Mouse (Mus musculus): Measurements from ENCODE around the gene Sigirr. TPM values are rescaled to one million over a fixed set of nuclear protein-coding genes. Genes with fewer than 3 reads are reported as not detected.

Sigirr gene
- polyA plus RNA-seq, 1 experiment from 2014 or later, result 4.4 TPM

Other genes starting within 250 kb of the Sigirr start
- gene Gm45785, start 244.2 kb downstream of the Sigirr start, polyA plus RNA-seq (2014; fragmentation: Nextera tagmentation; extraction: Ambion mirVana), result not detected in 2 replicates
- 76.0 and 80.0 TPM in 2 replicates for gene Ric8a, start 243.6 kb downstream of the Sigirr start, polyA plus RNA-seq (2014; fragmentation: Nextera tagmentation; extraction: Ambion mirVana)
- 65.4 and 75.3 TPM in 2 replicates for gene Bet1l, start 243.0 kb downstream of the Sigirr start, polyA plus RNA-seq (2014; fragmentation: Nextera tagmentation; extraction: Ambion mirVana)
- gene Psmd13, start 218.6 kb downstream of the Sigirr start, polyA plus RNA-seq (2014; fragmentation: Nextera tagmentation; extraction: Ambion mirVana), result 127 and 140 TPM in 2 replicates
- gene Sirt3, start 218.3 kb downstream of the Sigirr start, polyA plus RNA-seq (2014; fragmentation: Nextera tagmentation; extraction: Ambion mirVana), result 18.3 and 19.9 TPM in 2 replicates
- gene Cox8b, start 200.1 kb downstream of the Sigirr start, polyA plus RNA-seq (2014; fragmentation: Nextera tagmentation; extraction: Ambion mirVana), result 55.5 and 92.1 TPM in 2 replicates
- 0.19 and 0.42 TPM in 2 replicates for gene Nlrp6, start 179.7 kb downstream of the Sigirr start, polyA plus RNA-seq (2014; fragmentation: Nextera tagmentation; extraction: Ambion mirVana)
- 22.7 and 25.5 TPM in 2 replicates for gene Pgghg, start 159.2 kb downstream of the Sigirr start, polyA plus RNA-seq (2014; fragmentation: Nextera tagmentation; extraction: Ambion mirVana)
- 108 and 179 TPM in 2 replicates for gene Ifitm5, start 150.3 kb downstream of the Sigirr start, polyA plus RNA-seq (2014; fragmentation: Nextera tagmentation; extraction: Ambion mirVana)
- 0.89 TPM in 1 of 2 replicates, not detected in the other for gene Gm45717, start 144.6 kb downstream of the Sigirr start, polyA plus RNA-seq (2014; fragmentation: Nextera tagmentation; extraction: Ambion mirVana)
- gene Ifitm2, start 144.6 kb downstream of the Sigirr start, polyA plus RNA-seq (2014; fragmentation: Nextera tagmentation; extraction: Ambion mirVana), result 1,406 and 1,438 TPM in 2 replicates
- 63.4 and 76.6 TPM in 2 replicates for gene Ifitm1, start 133.4 kb downstream of the Sigirr start, polyA plus RNA-seq (2014; fragmentation: Nextera tagmentation; extraction: Ambion mirVana)
- 170 and 178 TPM in 2 replicates for gene Ifitm3, start 89.8 kb downstream of the Sigirr start, polyA plus RNA-seq (2014; fragmentation: Nextera tagmentation; extraction: Ambion mirVana)
- 1.6 and 2.1 TPM in 2 replicates for gene Ifitm6, start 82.6 kb downstream of the Sigirr start, polyA plus RNA-seq (2014; fragmentation: Nextera tagmentation; extraction: Ambion mirVana)
- not detected in 2 replicates for gene Gm17387, start 71.4 kb downstream of the Sigirr start, polyA plus RNA-seq (2014; fragmentation: Nextera tagmentation; extraction: Ambion mirVana)
- 6.6 and 10.3 TPM in 2 replicates for gene B4galnt4, start 39.5 kb downstream of the Sigirr start, polyA plus RNA-seq (2014; fragmentation: Nextera tagmentation; extraction: Ambion mirVana)
- gene Pkp3, start 22.4 kb downstream of the Sigirr start, polyA plus RNA-seq (2014; fragmentation: Nextera tagmentation; extraction: Ambion mirVana), result 30.0 and 33.5 TPM in 2 replicates
- 3.7 and 5.0 TPM in 2 replicates for gene Ano9, start 17.2 kb upstream of the Sigirr start, polyA plus RNA-seq (2014; fragmentation: Nextera tagmentation; extraction: Ambion mirVana)
- gene Ptdss2, start 21.8 kb upstream of the Sigirr start, polyA plus RNA-seq (2014; fragmentation: Nextera tagmentation; extraction: Ambion mirVana), result 64.5 and 74.8 TPM in 2 replicates
- gene Rnh1, start 72.3 kb upstream of the Sigirr start, polyA plus RNA-seq (2014; fragmentation: Nextera tagmentation; extraction: Ambion mirVana), result 160 and 166 TPM in 2 replicates
- 122 and 142 TPM in 2 replicates for gene Hras, start 93.4 kb upstream of the Sigirr start, polyA plus RNA-seq (2014; fragmentation: Nextera tagmentation; extraction: Ambion mirVana)
- gene Lrrc56, start 93.6 kb upstream of the Sigirr start, polyA plus RNA-seq (2014; fragmentation: Nextera tagmentation; extraction: Ambion mirVana), result 6.0 and 7.2 TPM in 2 replicates
- 1.3 and 1.5 TPM in 2 replicates for gene Lmntd2, start 113.5 kb upstream of the Sigirr start, polyA plus RNA-seq (2014; fragmentation: Nextera tagmentation; extraction: Ambion mirVana)
- 26.7 and 30.2 TPM in 2 replicates for gene Rassf7, start 115.3 kb upstream of the Sigirr start, polyA plus RNA-seq (2014; fragmentation: Nextera tagmentation; extraction: Ambion mirVana)
- 59.8 and 62.7 TPM in 2 replicates for gene Phrf1, start 128.2 kb upstream of the Sigirr start, polyA plus RNA-seq (2014; fragmentation: Nextera tagmentation; extraction: Ambion mirVana)
- 2.3 and 2.4 TPM in 2 replicates for gene Irf7, start 165.9 kb upstream of the Sigirr start, polyA plus RNA-seq (2014; fragmentation: Nextera tagmentation; extraction: Ambion mirVana)
- gene Cdhr5, start 176.2 kb upstream of the Sigirr start, polyA plus RNA-seq (2014; fragmentation: Nextera tagmentation; extraction: Ambion mirVana), result 0.21 TPM in 1 of 2 replicates, not detected in the other
- 9.9 and 13.8 TPM in 2 replicates for gene Sct, start 178.6 kb upstream of the Sigirr start, polyA plus RNA-seq (2014; fragmentation: Nextera tagmentation; extraction: Ambion mirVana)
- 0.81 and 1.3 TPM in 2 replicates for gene Drd4, start 191.4 kb upstream of the Sigirr start, polyA plus RNA-seq (2014; fragmentation: Nextera tagmentation; extraction: Ambion mirVana)
- 72.7 and 82.7 TPM in 2 replicates for gene Deaf1, start 227.1 kb upstream of the Sigirr start, polyA plus RNA-seq (2014; fragmentation: Nextera tagmentation; extraction: Ambion mirVana)
- 21.1 and 27.7 TPM in 2 replicates for gene Tmem80, start 227.2 kb upstream of the Sigirr start, polyA plus RNA-seq (2014; fragmentation: Nextera tagmentation; extraction: Ambion mirVana)
- gene Eps8l2, start 238.3 kb upstream of the Sigirr start, polyA plus RNA-seq (2014; fragmentation: Nextera tagmentation; extraction: Ambion mirVana), result 12.0 and 13.6 TPM in 2 replicates